Mouse (Mus musculus) G1E-ER4 (cell line): Measurements from ENCODE around the gene Tamm41. TPM values are rescaled to one million over a fixed set of nuclear protein-coding genes. Genes with fewer than 3 reads are reported as not detected.

ENCODE experiments used
- GATA1 ChIP-seq: IDR thresholded peaks from one replicate; pipeline ENCODE4 v1.8.0; 2012; ENCODE audit warnings: low read length, inconsistent platforms
- polyA plus RNA-seq: library from polyadenylated mRNA; stranded (reverse); fragments of >175 nt; gene quantifications from 2 replicates; pipeline ENCODE4 v1.2.3, GENCODE M21; 2012

Tamm41 gene
- polyA plus RNA-seq, 1 experiment: 63.4 TPM

- TF ChIP-seq GATA1: no peak
Observed at GRCm38 (mm10) chr6:115043657-115044500, 6.2 kb upstream of the Tamm41 start.

- no peak for TF ChIP-seq GATA1
Observed at GRCm38 (mm10) chr6:115042609-115043008, 4.9 kb upstream of the Tamm41 start.

- no peak for TF ChIP-seq GATA1
Observed at GRCm38 (mm10) chr6:115033441-115033840, 4.2 kb downstream of the Tamm41 start.

- no peak for TF ChIP-seq GATA1
Observed at GRCm38 (mm10) chr6:115030098-115030497, 7.6 kb downstream of the Tamm41 start.

- TF ChIP-seq GATA1: no peak
Observed at GRCm38 (mm10) chr6:115029248-115029647, 8.4 kb downstream of the Tamm41 start.

- TF ChIP-seq GATA1: no peak
Observed at GRCm38 (mm10) chr6:115027485-115027992, 10.1 kb downstream of the Tamm41 start.

- TF ChIP-seq GATA1: no peak
Observed at GRCm38 (mm10) chr6:115022876-115023275, 14.8 kb downstream of the Tamm41 start.

- no peak for TF ChIP-seq GATA1
Observed at GRCm38 (mm10) chr6:115015461-115015860, 22.2 kb downstream of the Tamm41 start.

GRCm38 (mm10) chr6:115013574-115013973, 24.1 kb downstream of the Tamm41 start:
- no peak for TF ChIP-seq GATA1

GRCm38 (mm10) chr6:115011792-115012191, 25.9 kb downstream of the Tamm41 start:
- TF ChIP-seq GATA1: no peak

GRCm38 (mm10) chr6:115010815-115011214, 26.9 kb downstream of the Tamm41 start:
- no peak for TF ChIP-seq GATA1

- TF ChIP-seq GATA1: no peak
Observed at GRCm38 (mm10) chr6:115010304-115010703, 27.4 kb downstream of the Tamm41 start.

- TF ChIP-seq GATA1: no peak
Observed at GRCm38 (mm10) chr6:115007728-115008127, 29.9 kb downstream of the Tamm41 start.

- TF ChIP-seq GATA1: no peak
Observed at GRCm38 (mm10) chr6:115006948-115007347, 30.7 kb downstream of the Tamm41 start.

- TF ChIP-seq GATA1: no peak
Observed at GRCm38 (mm10) chr6:115006065-115006464, 31.6 kb downstream of the Tamm41 start.

- no peak for TF ChIP-seq GATA1
Observed at GRCm38 (mm10) chr6:115005351-115005890, 32.3 kb downstream of the Tamm41 start.

GRCm38 (mm10) chr6:115004636-115005035, 33.0 kb downstream of the Tamm41 start:
- TF ChIP-seq GATA1: no peak
